Mouse (Mus musculus): ENCODE data around the gene Emilin1. TPM values are rescaled to one million over a fixed set of nuclear protein-coding genes. Genes with fewer than 3 reads are reported as not detected.
A peak's percentile ranks its signal among the peaks of the same experiment; 100 is the strongest.

The Emilin1 gene
- polyA plus RNA-seq, 1 experiment from 2014 or later, result 12.3 TPM

DNA sequence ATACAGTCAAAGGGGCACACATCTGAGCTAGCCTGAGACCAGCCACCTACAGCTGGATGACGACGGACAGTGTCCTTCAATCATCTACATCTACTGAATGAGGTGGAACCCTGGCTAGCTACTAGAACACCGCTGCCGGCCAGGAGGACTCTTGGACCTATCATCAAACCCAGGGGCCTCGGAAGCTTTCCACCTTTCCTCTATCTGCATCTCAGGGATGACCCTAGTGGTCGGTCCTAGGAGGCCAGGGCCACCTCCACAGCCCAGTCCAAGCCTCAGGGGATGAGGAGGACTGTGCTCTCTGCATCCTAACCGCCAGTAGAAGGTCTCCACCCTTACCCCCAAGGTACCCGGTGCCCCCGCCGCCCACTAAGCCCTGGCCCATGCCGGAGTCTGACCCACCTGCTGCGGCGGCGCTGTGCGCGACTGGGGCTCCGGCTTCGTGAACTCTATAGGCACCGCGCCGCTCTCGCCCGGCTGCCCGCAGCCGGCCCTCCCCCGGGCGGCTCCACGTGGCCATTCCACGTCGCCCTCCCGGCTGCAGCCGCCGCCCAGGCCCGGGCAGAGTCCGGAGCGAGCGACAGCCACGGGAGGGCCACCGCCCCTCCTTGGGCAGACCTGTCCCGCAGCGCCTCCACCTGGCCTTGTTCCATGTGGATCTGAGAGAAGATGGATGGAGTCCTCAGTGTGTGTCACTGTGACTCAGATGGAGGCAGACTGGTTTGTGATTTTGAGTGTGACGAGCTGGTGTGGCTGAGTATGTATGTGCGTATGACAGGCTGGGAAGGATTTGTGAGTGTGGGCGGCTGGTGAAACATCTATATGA lies 32.0 kb downstream of the Emilin1 start, which contains the start of gene Cgref1:
TSS of gene Cgref1 (minus strand) at position 636 of the 826 bp plus-strand sequence.
- Histone ChIP-seq H3K27me3 (ENCODE audit: control insufficient read depth, insufficient read depth, low read depth, low read length) (no peaks in the 10 kb centered on the region), H3K4me3 (ENCODE audit: low read depth, low read length) (peak within 1 kb of the TSS; percentile 63), H3K9me3 (replicated peaks; ENCODE audit: control insufficient read depth, low read length, poor library complexity, severe bottlenecking) (no peaks in the 10 kb centered on the region), H3K9ac (ENCODE audit: low read depth, low read length) (peak within 1 kb of the TSS; percentile 89), H3K36me3 (ENCODE audit: control insufficient read depth, insufficient read depth, low read length) (no peaks in the 10 kb centered on the region), H3K27ac (ENCODE audit: low read length) (peak within 1 kb of the TSS; percentile 33), H3K4me2 (ENCODE audit: low read length) (peak within 1 kb of the TSS; percentile 79), H3K4me1 (ENCODE audit: control insufficient read depth, insufficient read depth, low read length) (peaks cover 11% of the 10 kb centered on the region)
- ATAC-seq, result peak; percentile 76
- 5% methylated on average over 44 of the region's 44 CpGs for WGBS

DNA sequence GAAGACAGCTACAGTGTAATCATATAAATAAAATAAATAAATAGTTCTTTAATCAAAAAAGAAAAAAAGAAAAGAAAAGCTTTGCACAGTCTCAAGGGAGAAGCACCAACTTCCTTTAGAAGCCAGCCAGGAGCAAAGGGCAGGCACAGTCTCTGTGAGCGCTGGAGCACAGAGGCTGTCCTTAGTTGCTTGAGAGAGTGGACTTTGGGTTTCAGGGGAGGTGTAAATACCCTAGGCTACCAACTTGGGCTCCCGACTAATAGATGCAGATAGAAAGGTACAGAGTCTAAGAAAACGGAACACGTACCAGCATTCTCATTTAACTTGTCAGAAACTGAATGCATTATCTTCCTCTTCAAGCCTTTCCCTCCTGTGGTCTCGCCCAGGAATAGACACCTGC lies 35.4 kb downstream of the Emilin1 start:
- peaks cover 19% of the 10 kb centered on the region for H3K4me1 ChIP-seq (ENCODE audit: control insufficient read depth, insufficient read depth, low read length)
- WGBS, result 84% methylated on average over 5 of the region's 5 CpGs
- no peak overlapping the region for H3K9ac ChIP-seq (ENCODE audit: low read depth, low read length)
- no peaks in the 10 kb centered on the region for H3K27me3 ChIP-seq (ENCODE audit: control insufficient read depth, insufficient read depth, low read depth, low read length)
- no peak overlapping the region for H3K4me2 ChIP-seq (ENCODE audit: low read length)
- no peak overlapping the region for H3K27ac ChIP-seq (ENCODE audit: low read length)
- H3K36me3 ChIP-seq (ENCODE audit: control insufficient read depth, insufficient read depth, low read length), result peaks cover 8% of the 10 kb centered on the region; the same call in 1 of the 2 replicates
- no peak for ATAC-seq
- no peaks in the 10 kb centered on the region for H3K9me3 ChIP-seq (replicated peaks; ENCODE audit: control insufficient read depth, low read length, poor library complexity, severe bottlenecking)
- no peak overlapping the region for H3K4me3 ChIP-seq (ENCODE audit: low read depth, low read length)

DNA sequence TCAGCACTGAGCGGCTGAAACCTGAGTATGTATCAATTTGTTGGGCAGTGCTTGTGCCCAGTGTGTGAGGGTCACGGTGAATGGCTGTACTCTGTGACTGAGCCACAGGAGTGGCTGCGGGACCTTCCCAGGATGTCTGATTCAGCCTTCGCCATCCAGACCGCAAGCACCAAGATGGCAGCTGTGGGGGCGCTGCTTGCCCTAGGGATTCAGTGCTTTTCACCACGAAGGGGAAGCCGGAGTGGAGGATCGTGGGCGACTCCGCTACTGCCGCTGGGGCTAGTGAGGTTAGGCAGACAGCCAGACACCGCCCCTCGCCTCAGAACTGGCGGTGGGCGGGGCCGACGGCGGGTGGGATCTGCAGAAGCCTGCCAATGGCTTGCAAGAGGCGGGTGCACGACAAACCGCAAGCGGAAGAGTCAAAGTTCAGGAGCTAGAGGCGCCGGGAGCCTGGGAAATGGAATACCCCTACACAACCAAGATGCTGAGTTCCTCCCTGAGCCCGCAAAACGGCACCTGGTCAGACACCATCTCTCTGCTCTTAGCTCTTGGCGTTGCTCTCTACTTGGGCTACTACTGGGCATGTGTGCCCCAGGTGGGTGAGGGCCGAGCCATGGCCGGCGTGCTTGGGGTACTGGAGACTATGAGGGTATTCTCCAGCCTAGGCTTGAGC lies 36.6 kb downstream of the Emilin1 start:
- no peaks in the 10 kb centered on the region for H3K27me3 ChIP-seq (ENCODE audit: control insufficient read depth, insufficient read depth, low read depth, low read length)
- H3K4me3 ChIP-seq (ENCODE audit: low read depth, low read length), result peak overlapping the region; percentile 61
- under 1% methylated on average over 31 of the region's 31 CpGs for WGBS
- H3K27ac ChIP-seq (ENCODE audit: low read length), result peak overlapping the region; percentile 56
- H3K4me2 ChIP-seq (ENCODE audit: low read length), result peak overlapping the region; percentile 94
- peaks cover 15% of the 10 kb centered on the region for H3K4me1 ChIP-seq (ENCODE audit: control insufficient read depth, insufficient read depth, low read length)
- H3K9ac ChIP-seq (ENCODE audit: low read depth, low read length), result peak overlapping the region; percentile 65
- peaks cover 19% of the 10 kb centered on the region for H3K36me3 ChIP-seq (ENCODE audit: control insufficient read depth, insufficient read depth, low read length)
- peak; percentile 81 for ATAC-seq
- H3K9me3 ChIP-seq (replicated peaks; ENCODE audit: control insufficient read depth, low read length, poor library complexity, severe bottlenecking), result no peaks in the 10 kb centered on the region

DNA sequence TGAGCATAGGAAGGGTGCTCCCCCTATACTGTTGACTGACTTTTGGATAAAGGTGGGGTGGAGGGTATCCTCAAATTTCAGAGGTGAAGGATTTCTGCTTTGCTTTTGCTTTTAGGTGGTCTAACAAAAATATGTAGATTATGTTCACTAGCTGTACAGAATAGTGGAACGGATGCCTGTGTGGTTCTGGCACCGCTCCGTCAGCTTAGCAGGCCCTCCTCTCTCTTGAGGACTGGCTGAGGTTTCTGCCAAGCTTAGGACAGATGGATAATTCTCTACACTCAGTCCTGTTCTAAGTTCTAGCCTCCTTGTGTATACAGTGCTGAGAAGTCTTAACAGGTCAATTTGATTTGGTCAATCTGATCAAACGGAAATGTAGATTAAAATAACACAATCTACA lies 37.2 kb downstream of the Emilin1 start:
- peak overlapping the region; percentile 56; the same call in 1 of the 2 replicates for H3K27ac ChIP-seq (ENCODE audit: low read length)
- peak overlapping the region; percentile 61 for H3K4me3 ChIP-seq (ENCODE audit: low read depth, low read length)
- no peaks in the 10 kb centered on the region for H3K27me3 ChIP-seq (ENCODE audit: control insufficient read depth, insufficient read depth, low read depth, low read length)
- ATAC-seq, result no peak
- H3K9ac ChIP-seq (ENCODE audit: low read depth, low read length), result peak overlapping the region; percentile 65
- 63% methylated on average over 4 of the region's 4 CpGs for WGBS
- H3K36me3 ChIP-seq (ENCODE audit: control insufficient read depth, insufficient read depth, low read length), result peaks cover 25% of the 10 kb centered on the region
- H3K4me1 ChIP-seq (ENCODE audit: control insufficient read depth, insufficient read depth, low read length), result peaks cover 15% of the 10 kb centered on the region
- H3K9me3 ChIP-seq (replicated peaks; ENCODE audit: control insufficient read depth, low read length, poor library complexity, severe bottlenecking), result no peaks in the 10 kb centered on the region
- peak overlapping the region; percentile 94 for H3K4me2 ChIP-seq (ENCODE audit: low read length)

DNA sequence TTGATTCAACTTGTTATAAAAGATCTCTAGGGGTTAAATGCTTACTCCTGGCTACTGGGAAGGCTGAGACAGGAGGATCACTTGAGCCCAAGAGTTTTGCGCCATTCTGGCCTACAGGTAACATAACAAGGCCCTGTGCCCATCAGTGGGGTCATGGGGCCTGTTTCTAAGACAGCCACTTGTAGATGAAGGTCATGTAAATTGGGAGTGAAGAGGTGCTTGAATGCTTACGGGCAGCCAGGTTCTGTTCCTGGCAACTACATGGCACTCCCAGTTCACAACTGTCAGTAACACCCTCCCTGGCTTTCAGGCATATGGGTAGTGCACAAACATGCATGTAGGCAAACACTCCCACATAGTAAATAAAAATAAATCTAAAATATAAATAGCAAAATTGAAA lies 37.7 kb downstream of the Emilin1 start:
- Histone ChIP-seq H3K4me2 (ENCODE audit: low read length) (no peak overlapping the region), H3K27ac (ENCODE audit: low read length) (no peak overlapping the region), H3K27me3 (ENCODE audit: control insufficient read depth, insufficient read depth, low read depth, low read length) (no peaks in the 10 kb centered on the region), H3K9me3 (replicated peaks; ENCODE audit: control insufficient read depth, low read length, poor library complexity, severe bottlenecking) (no peaks in the 10 kb centered on the region), H3K4me1 (ENCODE audit: control insufficient read depth, insufficient read depth, low read length) (peaks cover 15% of the 10 kb centered on the region), H3K9ac (ENCODE audit: low read depth, low read length) (no peak overlapping the region), H3K36me3 (ENCODE audit: control insufficient read depth, insufficient read depth, low read length) (peaks cover 30% of the 10 kb centered on the region), H3K4me3 (ENCODE audit: low read depth, low read length) (no peak overlapping the region)
- ATAC-seq, result no peak
- 87% methylated on average over 2 of the region's 2 CpGs for WGBS

DNA sequence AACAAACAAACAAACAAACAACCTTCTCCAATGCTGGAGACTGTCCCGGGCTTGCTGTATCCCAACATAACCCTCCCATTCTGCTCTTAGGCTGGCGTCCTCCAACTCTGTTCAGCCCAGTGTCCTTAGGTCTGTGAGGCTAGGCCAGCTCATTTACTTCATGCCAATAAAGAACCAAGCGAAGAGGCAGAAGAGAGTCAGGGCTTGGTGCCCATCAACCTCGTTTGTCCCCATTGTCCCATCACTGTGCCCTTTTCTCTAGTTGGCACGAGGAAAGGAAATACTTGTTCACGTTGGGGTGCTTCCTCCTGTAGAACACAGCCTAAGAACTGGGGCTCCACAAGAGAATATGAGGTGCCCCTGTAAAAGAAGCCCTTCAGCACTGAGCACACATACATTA lies 38.5 kb downstream of the Emilin1 start:
- 89% methylated on average over 6 of the region's 6 CpGs for WGBS
- H3K27ac ChIP-seq (ENCODE audit: low read length), result no peak overlapping the region
- peaks cover 15% of the 10 kb centered on the region for H3K4me1 ChIP-seq (ENCODE audit: control insufficient read depth, insufficient read depth, low read length)
- H3K4me3 ChIP-seq (ENCODE audit: low read depth, low read length), result no peak overlapping the region
- H3K27me3 ChIP-seq (ENCODE audit: control insufficient read depth, insufficient read depth, low read depth, low read length), result no peaks in the 10 kb centered on the region
- no peak overlapping the region for H3K9ac ChIP-seq (ENCODE audit: low read depth, low read length)
- no peak overlapping the region for H3K4me2 ChIP-seq (ENCODE audit: low read length)
- H3K36me3 ChIP-seq (ENCODE audit: control insufficient read depth, insufficient read depth, low read length), result peaks cover 32% of the 10 kb centered on the region
- ATAC-seq, result no peak
- no peaks in the 10 kb centered on the region for H3K9me3 ChIP-seq (replicated peaks; ENCODE audit: control insufficient read depth, low read length, poor library complexity, severe bottlenecking)

DNA sequence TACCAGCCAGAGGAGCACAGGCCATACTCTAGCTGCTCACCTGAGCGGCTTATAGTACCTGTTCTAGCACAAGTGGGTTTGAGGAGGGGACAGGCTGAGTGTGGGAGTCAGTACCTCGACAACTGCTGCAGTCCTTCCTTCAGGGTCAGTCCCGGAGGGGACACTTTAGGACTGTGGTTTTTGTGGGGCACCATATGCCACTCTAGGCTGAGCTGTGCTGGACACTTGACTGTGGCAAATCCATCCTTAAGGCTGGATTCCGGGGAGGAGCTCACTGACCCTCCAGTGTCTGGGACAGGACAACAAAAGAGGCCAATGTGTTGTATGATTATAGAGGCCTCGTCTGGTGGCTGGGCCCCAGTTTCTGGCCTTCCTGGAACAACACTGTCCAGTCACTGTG lies 39.3 kb downstream of the Emilin1 start:
- Histone ChIP-seq H3K9ac (ENCODE audit: low read depth, low read length) (no peak overlapping the region), H3K9me3 (replicated peaks; ENCODE audit: control insufficient read depth, low read length, poor library complexity, severe bottlenecking) (no peaks in the 10 kb centered on the region), H3K4me2 (ENCODE audit: low read length) (no peak overlapping the region), H3K4me3 (ENCODE audit: low read depth, low read length) (no peak overlapping the region), H3K27me3 (ENCODE audit: control insufficient read depth, insufficient read depth, low read depth, low read length) (no peaks in the 10 kb centered on the region), H3K4me1 (ENCODE audit: control insufficient read depth, insufficient read depth, low read length) (peaks cover 18% of the 10 kb centered on the region), H3K36me3 (ENCODE audit: control insufficient read depth, insufficient read depth, low read length) (peaks cover 32% of the 10 kb centered on the region), H3K27ac (ENCODE audit: low read length) (no peak overlapping the region)
- no peak for ATAC-seq
- 87% methylated on average over 5 of the region's 5 CpGs for WGBS

DNA sequence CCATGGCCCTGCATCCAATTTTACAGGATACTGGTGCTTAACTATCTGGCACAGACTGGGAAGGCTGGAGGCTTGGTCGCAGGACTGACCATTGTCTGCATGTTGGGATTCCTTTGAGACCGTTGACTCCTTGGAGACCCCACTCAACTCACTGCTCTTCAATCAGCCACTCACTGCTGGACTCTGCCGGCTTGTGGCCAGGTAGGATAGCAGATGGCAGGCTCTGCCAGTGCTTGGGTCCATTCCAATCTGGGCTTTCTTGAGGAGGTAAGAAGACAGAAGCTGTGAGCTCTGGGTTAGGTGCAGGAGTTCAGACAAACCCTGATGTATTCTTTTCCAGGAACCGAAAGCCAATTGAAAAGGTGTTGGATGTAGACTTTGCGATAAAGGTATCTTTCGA lies 40.9 kb downstream of the Emilin1 start:
- ATAC-seq, result no peak
- 96% methylated on average over 6 of the region's 6 CpGs for WGBS
- Histone ChIP-seq H3K4me3 (ENCODE audit: low read depth, low read length) (no peak overlapping the region), H3K27ac (ENCODE audit: low read length) (no peak overlapping the region), H3K4me1 (ENCODE audit: control insufficient read depth, insufficient read depth, low read length) (peaks cover 31% of the 10 kb centered on the region), H3K9ac (ENCODE audit: low read depth, low read length) (no peak overlapping the region), H3K4me2 (ENCODE audit: low read length) (no peak overlapping the region), H3K27me3 (ENCODE audit: control insufficient read depth, insufficient read depth, low read depth, low read length) (no peaks in the 10 kb centered on the region), H3K9me3 (replicated peaks; ENCODE audit: control insufficient read depth, low read length, poor library complexity, severe bottlenecking) (no peaks in the 10 kb centered on the region), H3K36me3 (ENCODE audit: control insufficient read depth, insufficient read depth, low read length) (peaks cover 37% of the 10 kb centered on the region)

DNA sequence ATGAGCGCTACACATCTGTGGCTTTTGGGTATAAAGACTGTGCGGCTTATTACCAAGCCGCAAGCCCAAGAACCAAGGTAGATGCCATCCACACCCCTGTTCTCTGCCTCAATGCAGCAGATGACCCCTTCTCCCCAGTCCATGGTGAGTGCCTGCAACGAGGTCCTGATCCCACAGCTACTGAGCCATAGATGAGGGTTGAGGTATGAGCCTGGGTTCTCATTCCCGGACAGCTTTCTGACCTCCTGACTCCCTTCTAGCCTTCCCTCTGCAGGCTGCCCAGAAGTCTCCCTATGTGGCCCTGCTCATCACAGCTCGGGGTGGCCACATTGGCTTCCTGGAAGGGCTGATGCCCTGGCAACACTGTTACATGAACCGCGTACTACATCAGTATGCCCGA lies 41.4 kb downstream of the Emilin1 start:
- WGBS, result 95% methylated on average over 9 of the region's 9 CpGs
- no peak for ATAC-seq
- peaks cover 37% of the 10 kb centered on the region for H3K36me3 ChIP-seq (ENCODE audit: control insufficient read depth, insufficient read depth, low read length)

More for the DNA sequence above, 41.4 kb downstream of the Emilin1 start:
- Histone ChIP-seq H3K9me3 (replicated peaks; ENCODE audit: control insufficient read depth, low read length, poor library complexity, severe bottlenecking) (no peaks in the 10 kb centered on the region), H3K27me3 (ENCODE audit: control insufficient read depth, insufficient read depth, low read depth, low read length) (no peaks in the 10 kb centered on the region), H3K4me3 (ENCODE audit: low read depth, low read length) (no peak overlapping the region), H3K4me1 (ENCODE audit: control insufficient read depth, insufficient read depth, low read length) (peaks cover 32% of the 10 kb centered on the region), H3K9ac (ENCODE audit: low read depth, low read length) (no peak overlapping the region), H3K27ac (ENCODE audit: low read length) (no peak overlapping the region), H3K4me2 (ENCODE audit: low read length) (no peak overlapping the region)
